In genomic region chr16:85800691-85801090, GRCm38 (mm10) we compare ENCODE assay signal across 8 mouse cellular contexts. TPM values are rescaled to one million over a fixed set of nuclear protein-coding genes. Genes with fewer than 3 reads are reported as not detected.
DNase-seq lines count a peak whose midpoint lies in the region; ATAC-seq and TF ChIP-seq lines count a peak whose summit lies in the region.

No protein-coding gene starts in this region.

- TF ChIP-seq POLR2A in limb, embryonic 14.5 days (IDR thresholded peaks at IDR 0.05; ENCODE audit: borderline replicate concordance, extremely low read depth, insufficient read depth, insufficient read length): no peak

- 6% methylated on average over 8 of the region's 8 CpGs for WGBS in forebrain, embryonic 12.5 days
- 2% methylated on average over 8 of the region's 8 CpGs for WGBS in heart, embryonic 13.5 days
- WGBS in kidney, postnatal 0 days: 2% methylated on average over 8 of the region's 8 CpGs
- WGBS in limb, embryonic 14.5 days: 3% methylated on average over 8 of the region's 8 CpGs
- 2% methylated on average over 8 of the region's 8 CpGs for WGBS in midbrain, embryonic 14.5 days

- H3K36me3 ChIP-seq in forebrain, embryonic 12.5 days (replicated peaks): peaks cover 26% of the 10 kb centered on the region
- H3K36me3 ChIP-seq in heart, embryonic 13.5 days: peaks cover 46% of the 10 kb centered on the region
- H3K36me3 ChIP-seq in kidney, postnatal 0 days (ENCODE audit: insufficient read depth, low read length): peaks cover 34% of the 10 kb centered on the region
- peaks cover 45% of the 10 kb centered on the region for H3K36me3 ChIP-seq in limb, embryonic 14.5 days (ENCODE audit: control insufficient read depth, insufficient read depth, low read length)
- H3K36me3 ChIP-seq in midbrain, embryonic 14.5 days (ENCODE audit: control insufficient read depth, insufficient read depth, low read length): no peaks in the 10 kb centered on the region

- no peaks in the 10 kb centered on the region for H3K9me3 ChIP-seq in forebrain, embryonic 12.5 days
- H3K9me3 ChIP-seq in heart, embryonic 13.5 days: no peaks in the 10 kb centered on the region
- no peaks in the 10 kb centered on the region for H3K9me3 ChIP-seq in kidney, postnatal 0 days (replicated peaks; ENCODE audit: low read length)
- no peaks in the 10 kb centered on the region for H3K9me3 ChIP-seq in limb, embryonic 14.5 days (ENCODE audit: control insufficient read depth, low read length)
- H3K9me3 ChIP-seq in midbrain, embryonic 14.5 days (ENCODE audit: control insufficient read depth, low read length): no peaks in the 10 kb centered on the region

- peak; percentile 17 to 19 for DNase-seq in thymus, adult 18-20 months
- DNase-seq in thymus, postnatal 14 days: no peak
- peak; percentile 95 for DNase-seq in kidney, postnatal 0 days (ENCODE audit: low spot score)
- DNase-seq in limb, embryonic 14.5 days (ENCODE audit: low spot score): peak; percentile 96
- peak; percentile 82 for DNase-seq in midbrain, embryonic 14.5 days
- peak; percentile 68 for DNase-seq in telencephalon, adult 2 months (ENCODE audit: low read depth, low spot score)

- TF ChIP-seq CTCF in kidney, postnatal 0 days (IDR thresholded peaks at IDR 0.05; ENCODE audit: low read depth): no peak

- H3K27me3 ChIP-seq in forebrain, embryonic 12.5 days: no peaks in the 10 kb centered on the region
- H3K27me3 ChIP-seq in heart, embryonic 13.5 days (replicated peaks): no peaks in the 10 kb centered on the region
- H3K27me3 ChIP-seq in kidney, postnatal 0 days (ENCODE audit: insufficient read depth, low read length): no peaks in the 10 kb centered on the region
- H3K27me3 ChIP-seq in limb, embryonic 14.5 days (ENCODE audit: control insufficient read depth, insufficient read depth, low read length): no peaks in the 10 kb centered on the region
- peaks cover 13% of the 10 kb centered on the region for H3K27me3 ChIP-seq in midbrain, embryonic 14.5 days (ENCODE audit: control insufficient read depth, insufficient read depth, low read length)

- peaks cover 23% of the 10 kb centered on the region for H3K4me1 ChIP-seq in forebrain, embryonic 12.5 days
- peaks cover 41% of the 10 kb centered on the region for H3K4me1 ChIP-seq in heart, embryonic 13.5 days
- peaks cover 17% of the 10 kb centered on the region; the same call in 1 of the 2 replicates for H3K4me1 ChIP-seq in kidney, postnatal 0 days (replicated peaks; ENCODE audit: insufficient read depth, low read length)
- peaks cover 17% of the 10 kb centered on the region for H3K4me1 ChIP-seq in limb, embryonic 14.5 days (ENCODE audit: control insufficient read depth, insufficient read depth, low read length)
- H3K4me1 ChIP-seq in midbrain, embryonic 14.5 days (ENCODE audit: control insufficient read depth, insufficient read depth, low read length): peaks cover 6% of the 10 kb centered on the region; the same call in 1 of the 2 replicates

- peak overlapping the region; percentile 97 for H3K4me2 ChIP-seq in forebrain, embryonic 12.5 days
- peak overlapping the region; percentile 87 for H3K4me2 ChIP-seq in heart, embryonic 13.5 days
- H3K4me2 ChIP-seq in kidney, postnatal 0 days (ENCODE audit: low read length): peak overlapping the region; percentile 75
- peak overlapping the region; percentile 84 for H3K4me2 ChIP-seq in limb, embryonic 14.5 days (replicated peaks; ENCODE audit: low read depth, low read length, severe bottlenecking)
- H3K4me2 ChIP-seq in midbrain, embryonic 14.5 days (ENCODE audit: low read length): peak overlapping the region; percentile 100

- peak; percentile 85 for ATAC-seq in forebrain, embryonic 12.5 days (ENCODE audit: low FRiP score)
- ATAC-seq in heart, embryonic 13.5 days (ENCODE audit: extremely low read depth, insufficient number of reproducible peaks, low FRiP score, low TSS enrichment): peak; percentile 64
- ATAC-seq in kidney, postnatal 0 days (replicated peaks; ENCODE audit: low FRiP score, low read depth): peak; percentile 68
- ATAC-seq in limb, embryonic 14.5 days (ENCODE audit: low FRiP score, low read depth): peak; percentile 73
- ATAC-seq in midbrain, embryonic 14.5 days (ENCODE audit: low FRiP score, low TSS enrichment): peak; percentile 78

- peak overlapping the region; percentile 60 for H3K4me3 ChIP-seq in forebrain, embryonic 12.5 days (replicated peaks)
- H3K4me3 ChIP-seq in heart, embryonic 13.5 days: peak overlapping the region; percentile 88
- H3K4me3 ChIP-seq in kidney, postnatal 0 days (replicated peaks; ENCODE audit: low read depth, low read length): peak overlapping the region; percentile 88
- H3K4me3 ChIP-seq in limb, embryonic 14.5 days (replicated peaks; ENCODE audit: low read length): peak overlapping the region; percentile 83
- peak overlapping the region; percentile 48 for H3K4me3 ChIP-seq in midbrain, embryonic 14.5 days (replicated peaks; ENCODE audit: low read depth, low read length)

- H3K27ac ChIP-seq in forebrain, embryonic 12.5 days: peak overlapping the region; percentile 65
- peak overlapping the region; percentile 99 for H3K27ac ChIP-seq in heart, embryonic 13.5 days (replicated peaks)
- H3K27ac ChIP-seq in kidney, postnatal 0 days: peak overlapping the region; percentile 94
- peak overlapping the region; percentile 79 for H3K27ac ChIP-seq in limb, embryonic 14.5 days (replicated peaks; ENCODE audit: low read depth, low read length)
- H3K27ac ChIP-seq in midbrain, embryonic 14.5 days (replicated peaks; ENCODE audit: low read depth, low read length): no peak overlapping the region

- 0 out of 2 replicates have a peak overlapping the region, but pooled peaks have one; percentile 72 for H3K9ac ChIP-seq in forebrain, embryonic 12.5 days
- H3K9ac ChIP-seq in heart, embryonic 13.5 days: peak overlapping the region; percentile 96
- peak overlapping the region; percentile 88 for H3K9ac ChIP-seq in kidney, postnatal 0 days (ENCODE audit: low read depth, low read length)
- peak overlapping the region; percentile 84 for H3K9ac ChIP-seq in limb, embryonic 14.5 days (ENCODE audit: low read depth, low read length, severe bottlenecking)
- H3K9ac ChIP-seq in midbrain, embryonic 14.5 days (replicated peaks; ENCODE audit: low read length): peak overlapping the region; percentile 45

RNA-seq across cellular contexts. Expression of gene Adamts1, which starts 2.2 kb away (rescaled TPM):
- 10.3 and 14.3 TPM in 2 replicates for polyA plus RNA-seq in forebrain, embryonic 12.5 days (2016; fragmentation: Nextera tagmentation; extraction: Ambion mirVana)
- 52.0 and 53.6 TPM in 2 replicates for polyA plus RNA-seq in heart, embryonic 13.5 days (2015; fragmentation: Nextera tagmentation; extraction: Ambion mirVana)
- 75.9 and 82.8 TPM in 2 replicates for polyA plus RNA-seq in kidney, postnatal 0 days (2015; fragmentation: Nextera tagmentation; extraction: Ambion mirVana)
- 43.1 and 60.4 TPM in 2 replicates for polyA plus RNA-seq in limb, embryonic 14.5 days (2012; rRNA removed)
- polyA plus RNA-seq in limb, embryonic 14.5 days (2014; fragmentation: Nextera tagmentation; extraction: Ambion mirVana): 43.0 and 49.9 TPM in 2 replicates
- 2.1 and 4.2 TPM in 2 replicates for polyA plus RNA-seq in midbrain, embryonic 14.5 days (2014; fragmentation: Nextera tagmentation; extraction: Ambion mirVana)

Comparison
In these comparisons a context has a peak if more than half of its experiments do, and no peak if none do; other contexts are left out.
1. H3K9ac ChIP-seq: peak in every context shown above with its lines; median percentile 96 in heart, embryonic 13.5 days; 88 in kidney, postnatal 0 days; 84 in limb, embryonic 14.5 days; 72 in forebrain, embryonic 12.5 days; 45 in midbrain, embryonic 14.5 days.